Mouse (Mus musculus) embryo, embryonic 11.5 days (tissue): Measurements from ENCODE around the gene Mfap1a.
A peak's percentile ranks its signal among the peaks of the same experiment; 100 is the strongest.
"Not testable (repeated sequence)": the region's sequence is repeated elsewhere in the genome, so short reads cannot be mapped to it uniquely, and the experiment has no call there.

ENCODE experiments used
- DNase-seq: peaks from one replicate; pipeline ENCODE4 v3.0.0-alpha.2; 2012; ENCODE audit warnings: low read depth, low spot score

The Mfap1a gene

DNA sequence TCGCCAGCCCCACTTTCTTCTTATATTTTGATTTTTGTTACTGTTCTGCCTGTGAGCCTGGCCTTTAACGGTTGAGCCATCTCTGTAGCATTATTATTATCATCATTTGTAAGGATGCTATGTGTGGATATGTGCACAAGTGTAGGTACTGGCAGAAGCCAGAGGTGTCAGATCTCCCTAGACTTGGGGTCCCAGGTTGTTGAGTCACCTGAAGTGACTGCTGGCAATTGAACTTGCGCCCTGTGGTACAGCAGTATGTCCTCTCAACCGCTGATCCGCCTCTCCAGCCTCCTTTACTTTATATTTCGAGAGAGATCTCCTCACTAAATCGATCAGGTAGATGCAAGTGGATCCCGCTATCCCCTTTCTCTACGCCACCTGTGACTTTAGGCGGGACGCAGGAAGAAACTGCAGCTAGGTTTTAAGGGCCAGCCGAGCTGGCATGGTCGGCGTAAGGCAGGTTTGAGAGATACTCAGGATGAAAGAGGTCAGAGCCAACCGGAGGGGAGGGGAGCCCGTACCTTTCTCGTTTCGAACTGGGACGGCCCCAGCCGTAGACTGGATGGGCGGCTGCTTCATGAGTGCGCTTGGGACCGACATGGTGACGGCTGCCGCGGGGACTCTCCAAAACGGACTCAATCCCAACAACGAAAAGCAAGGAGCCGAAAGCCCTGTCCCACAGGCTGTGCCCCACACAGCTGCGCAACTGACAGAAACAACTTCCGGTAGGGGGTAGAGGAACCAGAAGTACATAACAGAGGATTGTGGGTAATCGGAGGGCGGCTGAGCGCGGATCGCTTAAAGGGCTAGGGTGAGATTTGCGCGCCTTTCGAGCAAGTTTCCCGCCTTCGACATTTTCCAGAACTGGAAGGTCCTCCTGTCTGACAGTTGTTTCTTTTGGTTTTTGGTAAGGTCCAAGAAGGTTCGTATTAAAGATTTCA is at the start of gene Mfap1a, which contains the start of gene Wdr76:
Mfap1a (minus strand) TSS at position 724 of the 941 bp plus-strand sequence.
Wdr76 (plus strand) TSS at position 782 of the 941 bp plus-strand sequence.
- DNase-seq: peak; percentile 81

DNA sequence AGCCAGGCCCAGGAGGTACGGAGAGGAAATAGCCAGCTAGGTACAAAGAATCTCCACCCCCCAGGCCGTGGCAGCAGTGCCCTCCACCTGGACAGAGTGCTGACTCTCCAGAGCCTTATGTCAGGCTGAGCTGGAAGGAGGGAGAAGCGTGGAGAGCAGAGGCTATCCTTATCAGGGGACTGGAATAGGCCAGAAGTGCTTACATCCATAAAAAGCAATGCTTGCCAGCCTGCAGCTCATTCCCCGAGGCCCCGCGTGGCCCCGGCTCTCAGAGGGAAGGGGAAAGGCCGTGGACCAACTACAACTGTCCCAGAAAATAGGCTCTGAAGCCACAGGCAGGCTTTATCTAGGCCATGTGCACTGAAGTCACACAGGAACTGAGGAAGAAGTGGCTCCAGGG is 44.8 kb upstream of the Mfap1a start:
- DNase-seq: no peak

DNA sequence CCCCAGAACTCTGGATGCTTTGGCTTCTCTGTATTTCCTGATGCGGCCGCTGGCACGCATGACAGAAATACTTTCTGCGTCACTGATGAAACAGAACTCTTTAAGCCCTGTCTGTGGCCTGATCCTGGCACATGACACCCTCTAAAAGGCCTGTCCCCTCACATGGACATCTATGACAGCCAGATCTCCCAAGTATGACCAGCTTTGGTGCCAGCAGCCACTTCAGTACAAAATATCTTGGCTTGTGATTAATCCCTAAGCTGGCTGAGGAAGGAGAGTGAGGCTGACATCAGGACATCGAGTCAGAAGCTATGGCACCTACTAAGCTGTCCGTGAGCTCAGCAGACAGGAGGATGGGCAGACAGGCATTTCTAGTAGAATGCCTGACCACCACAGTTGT is 43.2 kb upstream of the Mfap1a start:
- no peak for DNase-seq

DNA sequence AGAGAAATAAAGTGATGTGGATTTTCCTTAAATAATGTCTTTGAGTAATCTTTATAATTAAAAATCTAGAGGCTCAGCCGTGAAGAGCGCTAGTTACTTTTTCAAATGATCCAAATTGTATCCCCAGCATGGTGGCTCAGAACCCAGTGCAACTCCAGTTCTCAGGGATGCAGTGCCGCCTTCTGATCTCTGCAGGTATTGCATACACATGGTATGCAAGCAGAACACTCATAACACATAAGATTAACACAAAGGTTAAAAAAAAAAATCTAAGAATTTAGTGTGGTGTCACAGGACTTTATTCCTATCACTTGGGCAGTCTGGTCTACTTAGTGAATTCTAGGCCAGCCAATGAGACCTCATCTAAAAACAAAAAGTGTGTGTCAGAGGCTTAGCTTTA is 38.4 kb upstream of the Mfap1a start:
- no peak for DNase-seq

DNA sequence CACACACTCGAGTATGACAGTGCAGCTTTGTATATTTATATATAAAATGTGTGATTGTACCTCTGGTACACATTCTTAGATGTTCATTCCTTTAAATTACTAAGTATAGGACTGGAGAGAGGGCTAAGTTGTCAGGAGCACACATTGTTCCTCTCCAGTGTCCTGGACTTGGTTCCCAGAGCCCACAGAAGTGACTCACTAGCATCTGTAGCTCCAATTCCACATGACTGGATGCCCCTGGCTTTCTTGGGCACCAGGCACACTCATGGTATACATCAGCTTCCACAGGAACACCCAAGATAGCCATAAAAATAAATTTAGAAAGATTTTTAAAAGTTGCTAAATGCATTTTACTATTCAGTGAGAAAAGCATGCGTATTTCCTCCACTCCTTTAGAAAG is 18.6 kb upstream of the Mfap1a start:
- no peak for DNase-seq

DNA sequence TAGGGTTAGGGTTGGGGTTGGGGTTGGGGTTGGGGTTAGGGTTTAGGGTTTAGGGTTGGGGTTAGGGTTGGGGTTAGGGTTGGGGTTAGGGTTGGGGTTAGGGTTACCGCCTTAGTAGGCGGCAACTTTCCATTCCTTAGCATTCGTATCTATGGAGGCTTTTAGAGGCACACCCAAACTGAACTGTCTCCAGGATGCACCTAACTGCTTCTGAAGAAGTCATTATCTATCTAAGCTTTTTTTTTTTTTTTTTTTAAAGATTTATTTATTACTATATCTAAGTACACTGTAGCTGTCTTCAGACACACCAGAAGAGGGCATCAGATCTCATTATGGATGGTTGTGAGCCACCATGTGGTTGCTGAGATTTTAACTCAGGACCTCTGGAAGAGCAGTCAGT is 16.4 kb upstream of the Mfap1a start:
- DNase-seq: not testable (repeated sequence)

DNA sequence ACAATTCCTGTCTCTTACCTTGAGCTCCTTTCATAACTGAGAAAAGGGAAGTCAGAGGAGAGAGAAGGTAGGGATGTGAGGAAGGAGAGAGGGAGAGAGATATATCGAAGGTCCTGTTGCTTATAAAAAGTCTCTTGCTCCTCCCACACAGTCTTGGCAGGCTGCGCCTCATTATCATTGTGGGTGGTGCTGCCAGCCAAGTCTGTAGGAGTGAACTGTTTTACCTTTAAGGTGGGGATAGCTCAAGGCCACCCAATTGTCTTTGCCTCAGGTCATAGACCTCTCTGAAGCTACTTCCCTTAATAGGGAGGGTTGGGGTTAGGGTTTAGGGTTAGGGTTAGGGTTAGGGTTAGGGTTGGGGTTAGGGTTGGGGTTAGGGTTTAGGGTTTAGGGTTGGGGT is 15.5 kb upstream of the Mfap1a start:
- no peak for DNase-seq

DNA sequence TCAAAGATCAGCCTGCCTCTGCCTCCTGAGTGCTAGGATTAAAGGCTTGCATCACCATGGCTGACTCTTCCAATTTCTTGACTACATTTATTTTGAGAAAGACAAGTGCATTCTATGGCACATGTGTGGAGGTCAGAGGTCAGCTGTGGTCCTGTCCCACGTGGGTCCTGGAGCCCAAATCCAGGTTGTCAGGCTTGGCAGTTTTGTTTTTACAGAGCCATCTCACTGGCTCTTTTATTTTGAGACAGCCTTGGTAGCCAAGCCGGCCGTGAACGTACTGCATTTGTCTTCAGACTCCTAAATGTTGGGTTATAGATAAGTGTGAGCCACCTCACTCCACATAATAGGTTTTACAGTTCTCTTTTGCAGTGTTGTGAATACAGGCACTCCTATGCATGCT is 12.2 kb upstream of the Mfap1a start:
- not testable (repeated sequence) for DNase-seq

DNA sequence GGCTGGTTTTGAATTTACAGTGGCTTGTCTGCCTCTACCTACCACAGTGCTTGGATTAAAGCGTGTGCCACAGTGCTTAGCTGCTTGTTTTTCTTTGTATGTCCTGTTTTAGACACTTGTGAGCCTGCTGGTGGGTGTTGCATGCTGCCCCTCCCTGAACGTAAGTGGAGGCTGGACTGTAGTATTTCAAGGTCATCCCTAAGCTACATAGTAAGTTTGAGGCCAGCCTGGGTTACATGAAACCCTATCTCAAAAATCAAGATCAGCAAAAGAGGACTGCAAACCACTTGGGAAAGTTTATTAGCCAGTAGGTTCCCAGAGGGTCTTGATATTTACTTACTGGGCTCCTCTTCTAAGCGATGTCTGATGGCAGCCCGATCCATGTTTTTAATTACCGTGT is 11.6 kb upstream of the Mfap1a start:
- DNase-seq: no peak

DNA sequence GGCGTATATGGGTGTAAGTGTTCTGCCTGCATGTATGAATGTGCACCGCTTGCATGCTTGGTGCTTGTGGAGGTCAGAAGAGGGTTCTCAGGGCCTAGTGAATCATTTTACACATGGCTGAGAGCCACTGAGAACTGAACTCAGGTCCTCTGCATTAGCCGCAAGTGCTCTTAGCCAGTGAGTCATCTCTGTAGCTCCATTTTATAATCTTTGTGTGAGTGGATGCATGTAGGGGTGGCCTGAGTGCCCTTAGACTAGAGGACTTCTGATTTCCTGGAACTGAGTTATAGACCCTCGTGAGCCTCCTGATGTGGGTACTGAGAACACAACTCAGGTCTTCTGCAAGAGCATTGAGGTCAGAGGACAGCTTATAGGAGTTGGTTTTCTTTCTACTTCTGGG is 7.7 kb upstream of the Mfap1a start:
- no peak for DNase-seq

DNA sequence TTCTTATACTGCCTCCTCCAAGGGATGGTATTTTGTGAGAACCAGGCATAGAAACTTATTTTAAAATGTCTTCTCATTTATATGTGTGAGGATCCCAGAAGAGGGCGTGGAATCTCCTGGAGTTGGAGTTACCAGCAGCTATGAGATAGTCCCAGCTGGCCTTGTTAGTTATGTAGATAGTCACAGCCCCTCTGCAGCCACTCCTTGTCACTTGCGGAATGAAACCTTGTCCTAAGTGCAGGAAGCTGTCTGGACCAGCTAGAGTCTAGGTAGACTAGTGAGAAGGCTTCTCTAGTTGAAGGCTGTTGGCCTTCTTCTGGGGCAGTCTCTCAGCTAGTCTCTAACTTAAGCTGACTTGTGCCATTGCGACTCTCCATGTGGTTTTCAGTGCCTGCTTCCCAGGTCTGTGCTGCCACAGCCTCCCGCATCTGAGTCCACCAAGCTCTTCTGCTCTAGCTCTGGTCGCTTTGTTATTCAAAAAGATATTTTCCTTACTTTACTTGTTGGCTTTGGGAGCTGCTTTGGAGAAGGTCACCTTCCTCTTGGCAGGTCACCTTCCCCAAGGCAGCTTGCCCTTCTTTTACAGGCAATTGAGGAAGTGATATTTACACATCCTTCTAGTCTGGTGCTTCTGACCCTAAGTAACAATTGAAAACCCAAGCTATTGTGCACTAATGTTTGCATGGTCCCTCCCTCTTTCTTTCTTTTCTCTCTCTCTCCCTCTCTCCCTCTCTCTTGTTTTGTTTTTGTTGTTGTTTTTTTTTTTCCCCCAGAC is 6.7 kb upstream of the Mfap1a start:
- DNase-seq: not testable (repeated sequence)

DNA sequence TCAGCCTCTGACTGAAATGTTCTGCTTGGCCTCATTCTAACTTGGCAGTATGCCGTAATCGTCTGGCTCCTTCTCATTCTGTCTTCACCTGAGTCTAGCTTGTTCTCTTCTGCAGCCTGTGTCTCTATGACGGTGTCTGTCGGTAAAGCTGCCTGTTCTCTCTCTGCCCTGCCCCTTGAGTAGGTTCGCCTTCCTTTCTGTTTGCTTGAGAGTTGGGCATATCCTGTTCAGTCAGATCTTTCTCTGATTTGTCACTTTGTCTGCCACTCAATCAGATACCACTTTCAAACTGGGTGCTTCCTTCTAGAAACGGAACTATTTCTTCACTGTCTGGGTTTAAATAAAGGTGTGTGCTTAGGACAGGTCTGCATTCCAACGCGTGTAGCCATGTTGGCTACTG is 4.9 kb upstream of the Mfap1a start:
- DNase-seq: no peak

DNA sequence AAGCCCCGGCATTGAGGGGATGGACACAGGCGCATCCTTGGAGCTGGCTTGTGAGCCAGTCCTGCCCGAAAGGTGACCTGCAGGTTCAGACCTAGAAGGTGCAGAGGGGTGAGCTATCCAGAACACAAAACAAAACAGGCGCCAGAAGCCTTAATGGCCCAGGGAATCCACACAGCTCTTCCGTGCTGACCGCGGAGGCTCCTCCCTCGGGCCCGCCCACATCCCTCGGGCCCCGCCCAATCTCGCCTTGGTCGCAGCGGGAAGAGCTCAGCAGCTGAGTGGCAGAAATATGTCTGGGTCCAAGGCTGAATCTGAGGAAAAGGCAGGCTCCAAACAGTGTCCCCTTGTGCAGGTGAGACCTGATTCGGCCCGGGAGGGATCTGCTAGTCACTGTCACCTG is 3.1 kb upstream of the Mfap1a start:
- peak; percentile 48 for DNase-seq

DNA sequence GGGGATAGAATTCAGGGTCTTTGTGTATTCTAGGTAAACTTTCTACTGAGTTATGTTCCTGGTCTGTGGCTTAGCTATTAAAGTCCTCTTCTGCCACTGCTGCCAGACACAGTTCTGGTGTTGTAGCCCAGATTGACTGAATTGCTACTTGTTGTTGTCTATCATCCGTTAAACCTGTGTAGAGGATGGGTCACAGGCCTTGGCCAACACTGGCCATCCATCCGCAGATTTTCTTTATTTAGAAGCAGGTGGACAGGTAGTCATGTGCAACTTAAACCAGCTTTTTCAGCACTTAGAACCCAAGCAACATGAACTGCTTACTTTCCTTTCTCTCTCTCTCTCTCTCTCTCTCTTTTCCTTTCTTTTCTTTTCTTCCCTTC is 1.5 kb upstream of the Mfap1a start:
- DNase-seq: no peak

DNA sequence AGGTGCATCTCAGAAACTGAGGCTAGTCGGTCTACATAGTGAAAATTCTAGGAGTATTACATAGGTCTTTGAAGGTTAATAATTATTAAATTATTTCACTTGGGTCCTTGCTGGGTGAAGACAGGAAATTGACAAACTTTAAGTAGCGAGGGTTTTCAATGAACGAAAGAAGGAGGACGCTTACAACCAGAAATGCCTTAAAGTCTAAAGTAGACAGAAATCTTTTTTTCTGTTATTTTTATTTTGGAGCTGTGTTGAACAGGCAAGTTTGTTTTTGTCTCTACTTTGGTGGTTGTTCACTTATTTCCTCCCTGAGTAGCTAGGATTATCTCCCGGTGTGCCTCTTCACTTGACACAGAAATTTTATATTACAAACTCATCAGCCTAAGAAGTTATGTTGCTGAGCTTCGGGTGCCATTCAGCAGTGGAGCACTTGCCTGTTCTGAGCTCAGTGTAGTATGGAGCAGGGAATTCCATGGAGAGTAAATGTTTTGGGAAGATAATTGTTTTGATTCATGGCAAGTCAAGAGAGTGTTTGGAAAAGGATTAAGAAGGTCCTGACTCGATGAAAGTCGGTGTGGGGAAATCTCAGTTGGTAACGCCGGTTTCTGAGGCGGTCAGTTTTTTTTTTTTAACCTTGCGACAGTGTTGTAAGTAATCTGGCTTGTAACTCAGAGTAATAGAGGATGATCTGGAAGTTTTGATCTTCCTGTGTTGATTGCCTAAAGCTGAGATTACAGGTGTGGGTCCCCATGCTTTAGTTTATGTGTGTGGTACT is 897 bp upstream of the Mfap1a start:
- no peak for DNase-seq

DNA sequence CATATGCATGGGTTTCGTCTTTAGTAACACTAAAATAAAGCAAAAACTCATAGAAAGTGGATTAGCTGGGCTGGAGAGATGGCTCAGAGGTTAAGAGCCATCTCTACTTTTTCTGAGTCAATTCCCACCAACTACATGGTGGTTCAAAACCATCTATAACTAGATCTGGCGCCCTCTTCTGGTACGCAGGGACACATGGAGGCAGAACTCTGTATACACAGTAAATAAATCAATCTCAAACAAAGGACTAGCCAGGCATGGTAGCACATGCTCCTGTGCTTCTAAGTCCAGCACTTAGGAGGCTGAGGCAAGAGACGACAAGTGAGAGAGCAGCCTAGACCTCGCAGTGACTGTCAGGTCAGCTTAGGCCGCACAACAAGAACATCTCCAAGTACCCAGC is 4.9 kb downstream of the Mfap1a start:
- DNase-seq: not testable (repeated sequence)

DNA sequence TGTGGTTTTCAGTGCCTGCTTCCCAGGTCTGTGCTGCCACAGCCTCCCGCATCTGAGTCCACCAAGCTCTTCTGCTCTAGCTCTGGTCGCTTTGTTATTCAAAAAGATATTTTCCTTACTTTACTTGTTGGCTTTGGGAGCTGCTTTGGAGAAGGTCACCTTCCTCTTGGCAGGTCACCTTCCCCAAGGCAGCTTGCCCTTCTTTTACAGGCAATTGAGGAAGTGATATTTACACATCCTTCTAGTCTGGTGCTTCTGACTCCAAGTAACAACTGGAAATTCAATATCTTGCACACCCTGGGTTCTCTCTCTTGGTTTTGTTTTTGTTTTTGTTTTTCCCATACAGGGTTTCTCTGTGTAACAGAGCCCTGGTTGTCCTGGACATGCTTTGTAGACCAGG is 22.1 kb downstream of the Mfap1a start:
- DNase-seq: not testable (repeated sequence)

DNA sequence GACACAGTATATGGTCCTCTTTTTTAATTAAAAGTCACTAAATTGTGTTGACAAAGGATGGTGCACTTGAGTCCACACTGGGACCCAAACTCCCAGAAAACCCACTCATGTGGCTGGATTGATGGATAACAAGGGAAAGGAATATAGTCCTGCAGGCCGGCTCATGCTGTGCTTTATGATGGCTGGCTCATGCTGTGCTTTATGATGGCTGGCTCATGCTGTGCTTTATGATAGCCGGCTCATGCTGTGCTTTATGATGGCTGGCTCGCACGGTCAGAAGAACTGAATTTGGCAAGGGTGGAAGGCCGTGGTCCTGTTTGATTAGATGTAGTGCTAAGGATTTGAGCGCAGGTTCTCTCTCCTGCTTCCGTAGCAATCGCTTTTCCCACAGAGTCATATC is 22.9 kb downstream of the Mfap1a start:
- DNase-seq: no peak

DNA sequence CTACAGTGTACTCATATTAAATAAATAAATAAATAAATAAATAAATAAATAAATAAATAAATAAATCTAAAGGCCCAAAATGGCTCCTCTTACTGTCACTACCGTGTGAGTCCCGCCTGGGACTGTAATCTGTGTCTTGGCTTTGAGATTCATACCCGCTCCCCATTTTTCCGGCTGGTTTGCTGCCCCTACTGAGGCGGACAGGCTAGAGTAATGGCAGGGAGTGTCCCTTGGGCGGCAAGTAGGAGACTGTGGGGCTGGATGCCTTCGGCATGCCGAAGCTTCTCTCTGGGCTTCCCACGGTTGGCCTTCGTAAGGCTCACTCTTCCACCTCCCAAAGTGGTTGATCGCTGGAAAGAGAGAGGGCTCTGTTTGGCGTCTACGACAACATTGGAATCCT is 25.5 kb downstream of the Mfap1a start:
- not testable (repeated sequence) for DNase-seq

DNA sequence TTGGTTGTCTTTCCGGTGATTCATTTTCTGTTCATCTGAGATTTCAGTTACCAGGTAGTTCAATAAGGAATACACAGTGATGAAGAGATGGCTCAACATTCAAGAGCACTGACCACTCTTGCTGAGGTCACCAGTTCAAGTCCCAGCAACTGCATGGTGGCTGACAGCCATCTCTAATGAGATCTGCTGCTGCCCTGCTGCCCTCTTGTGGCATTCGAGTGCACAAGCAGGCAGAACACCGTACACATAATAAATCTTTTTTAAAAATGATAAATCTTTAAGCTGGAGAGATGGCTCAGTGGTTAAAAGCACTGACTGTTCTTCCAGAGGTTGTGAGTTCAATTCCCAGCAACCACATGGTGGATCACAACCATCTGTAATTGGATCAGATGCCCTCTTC is 26.0 kb downstream of the Mfap1a start:
- DNase-seq: no peak

DNA sequence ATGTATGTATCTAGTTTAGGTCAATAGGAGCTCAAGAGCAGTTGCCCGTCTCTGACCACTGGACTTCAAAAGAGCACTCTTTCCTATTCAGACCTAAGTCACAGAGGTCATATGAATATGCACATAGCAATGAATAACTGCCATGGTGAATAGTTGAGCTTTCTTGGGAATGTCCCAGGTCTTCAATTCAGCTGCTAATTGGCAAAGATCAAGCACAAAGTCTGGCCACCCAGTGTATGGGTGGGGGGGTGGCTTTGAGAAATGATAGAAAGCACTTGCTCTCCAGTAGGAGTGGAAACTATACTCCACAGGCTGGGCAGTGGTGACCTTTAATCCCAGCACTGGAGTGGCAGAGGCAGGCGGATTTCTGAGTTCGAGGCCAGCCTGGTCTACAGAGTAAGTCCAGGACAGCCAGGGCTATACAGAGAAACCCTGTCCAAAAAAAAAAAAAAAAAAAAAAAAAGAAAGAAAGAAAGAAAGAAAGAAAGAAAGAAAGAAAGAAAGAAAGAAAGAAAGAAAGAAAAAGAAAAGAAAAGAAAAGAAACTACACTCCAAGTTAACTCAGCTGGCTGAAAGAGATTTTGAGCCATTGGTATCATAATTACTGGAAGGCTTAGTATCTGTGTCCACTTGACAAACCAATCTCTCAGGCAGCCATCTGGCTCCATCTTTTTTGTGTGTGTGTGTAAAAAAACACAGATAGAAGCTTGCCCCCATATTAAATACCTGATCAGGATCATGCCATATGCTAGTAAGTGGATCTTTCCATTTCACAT is 28.8 kb downstream of the Mfap1a start:
- DNase-seq: no peak
